Mouse (Mus musculus) embryonic fibroblast, embryonic 13.5 days (primary cell): Measurements from ENCODE around the gene Gtf3c1.

Source experiments
- CTCF ChIP-seq: IDR thresholded peaks from 2 replicates; pipeline ENCODE4 v1.5.1; 2011; ENCODE audit warnings: mild to moderate bottlenecking, control low read depth, low read length, moderate library complexity, borderline replicate concordance; ENCODE audit not compliant: insufficient read depth
- POLR2A ChIP-seq: IDR thresholded peaks from 2 replicates; pipeline ENCODE4 v1.6.1; 2011; ENCODE audit warnings: low read depth, mild to moderate bottlenecking, control low read depth, low read length, moderate library complexity

DNA sequence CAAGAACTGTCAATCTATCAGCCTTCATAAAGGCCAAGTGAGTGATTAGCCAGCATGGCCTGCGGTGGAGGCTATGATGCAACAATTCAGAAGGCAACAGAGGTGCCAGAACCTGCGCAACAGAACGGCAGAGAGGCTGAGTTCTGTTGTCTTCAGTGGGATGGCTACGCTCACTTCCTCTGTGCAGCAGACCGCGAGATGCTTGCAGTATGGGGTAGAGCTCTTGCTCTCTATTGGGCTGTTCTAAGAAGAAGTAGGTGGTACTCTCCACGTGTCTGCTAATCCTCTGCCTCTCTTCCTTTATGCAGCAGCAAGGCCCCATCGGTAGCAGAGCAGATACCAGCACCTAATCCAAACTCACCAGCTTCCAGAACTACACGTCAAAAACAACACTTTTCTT is 27.6 kb downstream of the Gtf3c1 start:
- TF ChIP-seq CTCF (no peak), POLR2A (no peak)
